Mouse (Mus musculus): Measurements from ENCODE around the gene Tdrd12. TPM values are rescaled to one million over a fixed set of nuclear protein-coding genes. Genes with fewer than 3 reads are reported as not detected.
"Not testable (repeated sequence)": the region's sequence is repeated elsewhere in the genome, so short reads cannot be mapped to it uniquely, and the experiment has no call there.

Gene Tdrd12
- polyA plus RNA-seq (2015; fragmentation: Nextera tagmentation; extraction: Ambion mirVana) = 0.36 and 0.37 TPM in 2 replicates

DNA sequence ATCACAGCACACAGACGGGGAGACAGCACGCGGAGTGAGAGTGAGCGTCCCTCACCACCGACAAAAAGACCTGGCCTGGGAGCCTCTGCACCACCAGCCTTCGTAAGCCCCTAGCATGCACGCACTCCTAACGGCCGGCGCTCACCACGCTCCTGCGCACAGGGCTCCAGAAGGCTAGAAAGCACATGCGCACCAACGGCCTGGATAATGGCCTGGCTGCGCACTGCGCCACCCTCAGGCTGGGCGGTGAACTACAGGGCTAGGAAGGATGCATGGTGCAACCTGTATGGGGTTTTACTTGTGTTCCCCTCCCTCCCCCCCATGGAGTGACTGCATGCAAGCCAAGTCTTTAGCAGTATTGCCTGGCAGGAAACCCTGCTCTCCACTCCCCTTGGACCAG is at the start of gene Tdrd12:
Gene Tdrd12 (minus strand): TSS at position 184 of the 400 bp plus-strand sequence.
- Histone ChIP-seq H3K4me2 (no peak within 1 kb of the TSS), H3K27me3 (no peaks in the 10 kb centered on the region), H3K9ac (no peak within 1 kb of the TSS), H3K36me3 (ENCODE audit: poor library complexity, severe bottlenecking) (no peaks in the 10 kb centered on the region), H3K9me3 (replicated peaks) (no peaks in the 10 kb centered on the region), H3K4me1 (no peaks in the 10 kb centered on the region), H3K27ac (no peak within 1 kb of the TSS), H3K4me3 (no peak within 1 kb of the TSS)
- WGBS = 92% methylated on average over 17 of the region's 17 CpGs
- no peak for ATAC-seq

DNA sequence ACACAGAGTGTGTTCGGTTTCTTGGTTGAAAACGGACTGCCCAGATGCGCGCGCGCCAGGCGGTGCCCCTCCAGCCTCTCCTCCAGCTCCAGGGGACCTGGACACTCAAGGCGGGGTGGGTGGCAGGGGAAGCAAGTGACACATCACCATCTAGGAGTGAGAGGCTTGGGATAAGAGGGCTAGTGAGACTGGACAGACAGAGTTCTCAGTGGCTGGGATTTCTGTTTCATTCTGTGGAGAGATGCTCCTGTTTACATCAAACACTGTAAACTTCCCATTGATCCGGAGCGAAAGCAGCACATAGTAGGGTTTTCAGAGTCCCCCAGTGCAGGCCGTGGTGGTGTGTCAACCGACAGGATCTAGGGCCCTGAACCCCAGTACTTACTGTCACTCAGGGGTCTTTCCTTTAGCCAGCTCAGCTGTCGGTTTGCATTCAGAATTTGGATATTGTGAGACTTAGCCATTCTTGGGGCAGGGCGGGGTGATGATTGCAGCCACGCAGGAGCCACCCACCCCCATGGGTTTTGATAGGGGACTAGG is 49.4 kb upstream of the Tdrd12 start:
- Histone ChIP-seq H3K4me2 (peak overlapping the region; percentile 99), H3K4me1 (peaks cover 38% of the 10 kb centered on the region), H3K9ac (peak overlapping the region; percentile 85), H3K27me3 (peaks cover 35% of the 10 kb centered on the region), H3K27ac (no peak overlapping the region), H3K36me3 (ENCODE audit: poor library complexity, severe bottlenecking) (peaks cover 4% of the 10 kb centered on the region; the same call in 1 of the 2 replicates), H3K9me3 (replicated peaks) (no peaks in the 10 kb centered on the region), H3K4me3 (peak overlapping the region; percentile 91)
- no peak for ATAC-seq
- 19% methylated on average over 15 of the region's 15 CpGs for WGBS

DNA sequence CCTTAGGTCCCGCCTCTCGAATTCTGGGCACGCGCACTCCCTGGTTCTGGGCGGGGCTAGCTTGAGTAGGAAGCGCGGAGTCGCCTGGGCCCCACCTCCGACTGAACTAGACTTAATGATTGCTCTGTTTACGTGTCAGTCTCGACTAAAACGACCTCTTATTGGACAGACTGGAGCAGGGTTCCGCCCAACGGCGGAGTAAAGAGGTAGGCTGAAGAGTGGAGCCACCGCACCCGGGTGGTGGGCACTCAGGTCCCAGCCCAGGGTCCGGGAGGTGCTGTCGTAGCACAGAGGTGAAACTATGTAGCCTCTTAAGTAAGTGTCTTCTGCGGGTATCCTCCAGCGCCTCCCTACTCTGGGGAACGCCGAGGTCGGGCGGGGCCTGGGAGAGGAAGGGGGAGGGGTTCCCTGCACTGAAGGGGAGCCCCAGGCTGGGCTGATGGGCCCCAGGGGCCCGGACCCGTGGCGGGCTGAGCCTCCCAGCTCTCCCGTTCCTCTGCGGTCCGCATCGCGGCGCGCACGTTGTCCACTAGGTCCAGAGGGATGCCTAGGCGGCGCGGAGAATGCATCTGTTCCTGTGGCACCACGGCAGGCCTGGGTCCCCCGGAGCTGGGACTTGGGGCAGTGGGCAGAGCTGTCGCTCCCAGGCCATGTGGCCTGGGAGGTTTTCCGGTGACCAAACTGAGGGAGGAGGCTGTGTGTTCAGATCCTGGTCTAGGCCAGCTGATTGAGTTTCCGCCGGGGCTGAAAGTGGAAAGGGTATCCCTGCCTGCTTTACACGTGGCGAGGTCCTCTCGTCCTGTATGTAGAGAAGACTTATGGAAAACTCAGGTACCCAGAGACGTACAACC is 48.7 kb upstream of the Tdrd12 start, which contains the start of gene Ankrd27:
Gene Ankrd27 (plus strand): TSS at position 190 of the 851 bp plus-strand sequence.
- Histone ChIP-seq H3K9ac (peak within 1 kb of the TSS; percentile 85), H3K4me3 (peak within 1 kb of the TSS; percentile 91), H3K27me3 (peaks cover 41% of the 10 kb centered on the region), H3K4me1 (peaks cover 38% of the 10 kb centered on the region), H3K9me3 (replicated peaks) (no peaks in the 10 kb centered on the region), H3K36me3 (ENCODE audit: poor library complexity, severe bottlenecking) (no peaks in the 10 kb centered on the region), H3K27ac (peak within 1 kb of the TSS; percentile 25; the same call in 1 of the 2 replicates), H3K4me2 (peak within 1 kb of the TSS; percentile 99)
- WGBS = under 1% methylated on average over 48 of the region's 49 CpGs
- ATAC-seq = peak; percentile 99

DNA sequence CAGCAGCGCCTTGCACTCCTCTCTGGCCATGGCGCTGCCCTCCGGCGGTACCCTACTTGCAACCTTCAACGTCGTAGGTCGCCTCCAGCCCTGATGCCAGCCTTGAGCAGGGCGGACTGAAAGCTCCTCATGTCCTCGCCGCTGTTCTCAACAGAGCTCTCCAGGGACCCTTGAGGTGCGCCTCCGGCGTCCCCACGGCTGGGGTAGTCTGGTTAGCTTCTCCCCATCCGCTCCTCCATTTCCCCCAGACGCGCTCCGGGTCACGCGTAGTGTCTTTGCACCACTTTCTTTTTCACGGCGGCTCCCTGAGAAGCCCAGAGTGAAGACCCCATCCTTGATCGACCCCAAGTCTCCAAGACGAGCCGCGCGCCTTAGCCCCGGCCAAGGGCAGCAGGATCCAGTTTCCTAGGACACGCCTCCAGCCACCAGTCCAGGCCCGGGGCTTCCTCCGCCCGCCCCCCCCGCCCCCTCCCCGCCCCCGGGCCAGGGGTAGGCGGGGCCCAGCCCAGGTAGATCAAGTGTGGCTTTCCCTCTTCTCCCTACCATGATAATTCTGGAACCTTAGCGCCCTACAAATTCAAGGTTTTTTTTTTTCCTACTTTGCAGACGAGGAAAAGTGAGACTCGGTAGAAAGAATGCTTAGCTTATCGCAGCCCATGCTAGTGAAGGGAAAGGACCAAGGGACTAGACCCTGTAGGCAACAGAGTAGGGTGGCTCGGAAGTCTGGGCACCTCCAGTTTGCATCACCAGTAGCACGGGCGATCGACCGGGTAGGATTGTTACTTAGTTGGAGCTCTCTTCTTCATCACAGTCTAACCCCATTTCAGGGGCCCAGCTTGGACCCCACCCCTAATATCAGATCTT is 47.9 kb upstream of the Tdrd12 start, which contains the start of gene Rgs9bp:
Gene Rgs9bp (minus strand): TSS at position 392 of the 864 bp plus-strand sequence.
- Histone ChIP-seq H3K27ac (peak within 1 kb of the TSS; percentile 25; the same call in 1 of the 2 replicates), H3K4me3 (peak within 1 kb of the TSS; percentile 91), H3K9me3 (replicated peaks) (no peaks in the 10 kb centered on the region), H3K4me1 (peaks cover 38% of the 10 kb centered on the region), H3K36me3 (ENCODE audit: poor library complexity, severe bottlenecking) (no peaks in the 10 kb centered on the region), H3K9ac (peak within 1 kb of the TSS; percentile 85), H3K4me2 (peak within 1 kb of the TSS; percentile 99), H3K27me3 (peaks cover 49% of the 10 kb centered on the region)
- under 1% methylated on average over 44 of the region's 45 CpGs for WGBS
- ATAC-seq = peak; percentile 46

DNA sequence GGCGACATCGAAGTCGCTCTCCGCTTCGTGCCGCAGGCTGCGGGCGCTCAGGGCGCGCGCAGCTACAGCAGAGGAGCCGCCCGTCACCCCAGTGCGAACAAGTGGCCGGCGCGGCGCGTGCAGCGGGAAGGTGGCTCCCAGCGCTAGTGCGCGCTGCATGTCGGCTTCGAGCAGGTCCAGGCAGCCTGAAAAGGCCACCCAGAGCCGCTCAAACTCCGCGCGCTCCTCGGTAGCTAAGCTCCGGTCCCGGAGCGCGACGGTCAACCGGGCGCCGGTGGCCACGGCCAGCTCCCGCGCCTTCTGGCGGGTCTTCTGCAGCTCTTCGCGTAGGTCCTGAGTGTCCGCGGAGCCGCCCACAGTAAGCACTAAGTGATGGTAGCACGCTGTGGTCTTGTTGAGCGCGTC is 47.2 kb upstream of the Tdrd12 start:
- Histone ChIP-seq H3K4me3 (peak overlapping the region; percentile 91), H3K27ac (no peak overlapping the region), H3K36me3 (ENCODE audit: poor library complexity, severe bottlenecking) (no peaks in the 10 kb centered on the region), H3K27me3 (peaks cover 49% of the 10 kb centered on the region), H3K9me3 (replicated peaks) (no peaks in the 10 kb centered on the region), H3K9ac (peak overlapping the region; percentile 57), H3K4me2 (peak overlapping the region; percentile 99), H3K4me1 (peaks cover 38% of the 10 kb centered on the region)
- ATAC-seq = no peak
- under 1% methylated on average over 50 of the region's 50 CpGs for whole genome bisulfite sequencing

DNA sequence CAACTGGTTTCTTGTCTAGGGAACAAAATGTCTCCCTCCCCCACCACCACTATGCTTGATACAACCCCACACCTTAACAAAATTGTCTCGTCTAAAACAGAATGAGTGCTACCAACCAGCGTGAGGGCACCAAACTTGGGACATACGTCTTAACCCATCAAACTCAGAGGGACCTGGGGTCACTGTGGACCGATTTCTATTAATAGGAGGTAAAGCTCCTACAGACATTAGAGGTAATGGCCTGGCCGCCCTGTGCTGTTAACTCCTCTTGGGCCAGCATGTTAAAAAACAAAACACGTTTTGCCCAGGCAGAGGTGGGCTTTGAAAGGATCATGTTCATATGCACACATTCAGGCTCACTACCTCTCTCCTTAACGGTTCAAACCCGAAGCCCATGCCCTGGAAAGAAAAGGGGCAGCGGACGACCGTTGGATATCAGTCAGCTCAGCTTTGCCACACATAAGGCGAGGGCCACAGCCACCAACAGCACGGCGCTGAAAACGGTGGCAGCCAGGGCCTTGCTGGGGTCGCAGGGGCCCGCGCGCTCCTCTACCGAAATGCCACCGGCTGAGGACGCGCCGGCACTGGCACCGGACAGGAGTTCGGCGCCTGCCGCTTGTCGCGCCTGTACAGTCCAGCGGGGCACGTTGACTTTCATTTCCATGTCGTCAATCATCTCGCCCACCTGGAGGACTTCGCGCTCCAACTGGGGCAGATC is 46.7 kb upstream of the Tdrd12 start:
- no peaks in the 10 kb centered on the region for H3K9me3 ChIP-seq (replicated peaks)
- 3% methylated on average over 36 of the region's 36 CpGs for WGBS
- no peak for ATAC-seq
- H3K4me1 ChIP-seq = peaks cover 34% of the 10 kb centered on the region
- peaks cover 49% of the 10 kb centered on the region for H3K27me3 ChIP-seq
- no peaks in the 10 kb centered on the region for H3K36me3 ChIP-seq (ENCODE audit: poor library complexity, severe bottlenecking)
- H3K4me3 ChIP-seq = peak overlapping the region; percentile 91
- no peak overlapping the region for H3K27ac ChIP-seq
- peak overlapping the region; percentile 99 for H3K4me2 ChIP-seq
- H3K9ac ChIP-seq = peak overlapping the region; percentile 57

DNA sequence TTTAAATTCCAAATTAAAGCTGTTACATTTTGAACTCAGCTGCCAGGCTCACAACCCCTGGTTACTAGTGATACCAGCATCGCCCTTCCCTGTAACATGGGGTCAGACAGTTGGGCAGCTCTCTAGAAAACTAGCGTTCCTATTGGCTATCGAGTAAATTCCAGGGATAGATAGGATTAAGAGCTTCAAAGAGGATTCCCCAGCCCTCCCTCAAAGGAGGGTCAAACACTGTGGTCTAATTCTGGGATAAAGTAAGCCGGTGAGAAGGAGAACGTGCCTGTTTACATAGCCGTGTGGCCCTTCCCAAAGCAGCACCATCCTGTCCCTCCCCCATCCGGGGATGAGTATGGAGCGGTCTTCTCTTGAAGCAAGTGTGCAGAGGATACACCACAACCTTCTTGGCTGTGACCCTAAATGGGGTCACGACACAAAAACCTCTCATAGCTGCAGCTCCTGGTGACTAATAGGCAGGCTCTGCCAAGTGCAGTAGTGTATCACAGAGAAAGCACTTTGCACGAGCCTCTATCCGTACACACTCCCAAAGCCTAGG is 46.0 kb upstream of the Tdrd12 start:
- Histone ChIP-seq H3K27ac (no peak overlapping the region), H3K4me1 (peaks cover 32% of the 10 kb centered on the region), H3K36me3 (ENCODE audit: poor library complexity, severe bottlenecking) (no peaks in the 10 kb centered on the region), H3K4me3 (0 out of 2 replicates have a peak overlapping the region, but pooled peaks have one; percentile 91), H3K9me3 (replicated peaks) (no peaks in the 10 kb centered on the region), H3K4me2 (no peak overlapping the region; the same call in 1 of the 2 replicates), H3K9ac (no peak overlapping the region), H3K27me3 (peaks cover 49% of the 10 kb centered on the region)
- ATAC-seq = no peak
- 6% methylated on average over 11 of the region's 11 CpGs for WGBS

DNA sequence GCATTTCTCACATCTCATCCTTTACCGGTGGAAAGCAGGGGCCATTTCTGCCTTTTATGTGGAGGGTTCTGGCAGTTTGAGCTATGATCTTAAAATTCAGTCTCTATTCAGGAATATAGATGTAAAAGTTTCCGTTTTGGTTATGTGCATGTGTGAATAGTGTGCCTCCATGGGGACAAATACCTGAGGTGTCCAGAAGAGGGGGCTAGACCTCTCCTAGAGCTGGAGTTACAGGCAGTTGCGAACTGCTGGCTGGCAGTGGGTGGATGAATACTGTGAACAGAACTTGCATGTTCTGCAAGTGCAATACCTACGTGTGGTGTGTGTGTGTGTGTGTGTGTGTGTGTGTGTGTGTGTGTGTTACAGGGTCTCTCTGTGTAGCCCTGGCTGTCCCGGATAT is 45.2 kb upstream of the Tdrd12 start:
- H3K4me3 ChIP-seq = no peak overlapping the region
- H3K9me3 ChIP-seq (replicated peaks) = no peaks in the 10 kb centered on the region
- WGBS = 66% methylated on average over 5 of the region's 5 CpGs

DNA sequence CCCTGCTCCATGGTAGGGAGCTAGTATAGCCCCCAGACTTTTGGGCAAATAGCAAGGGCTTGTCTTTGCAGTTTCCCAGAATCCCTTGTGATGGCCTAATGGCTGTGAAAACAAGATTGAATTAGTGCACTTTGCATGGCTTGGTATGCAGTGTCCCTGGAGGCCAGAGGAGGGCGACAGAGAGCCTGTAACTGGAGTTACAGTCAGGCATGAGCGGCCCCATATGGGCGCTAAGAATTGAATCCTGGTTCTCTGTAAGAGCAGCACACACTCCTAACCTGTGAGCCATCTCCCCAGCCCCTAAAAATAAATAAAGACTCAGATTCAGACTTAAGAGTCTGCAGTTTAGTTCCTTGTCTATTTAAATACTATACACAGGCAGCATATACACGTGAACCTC is 42.3 kb upstream of the Tdrd12 start:
- Histone ChIP-seq H3K36me3 (ENCODE audit: poor library complexity, severe bottlenecking) (no peaks in the 10 kb centered on the region), H3K4me3 (no peak overlapping the region), H3K4me2 (no peak overlapping the region), H3K9ac (no peak overlapping the region), H3K4me1 (peaks cover 8% of the 10 kb centered on the region), H3K9me3 (replicated peaks) (no peaks in the 10 kb centered on the region), H3K27ac (no peak overlapping the region), H3K27me3 (peaks cover 43% of the 10 kb centered on the region)
- 31% methylated on average over 4 of the region's 4 CpGs for WGBS
- no peak for ATAC-seq

More for the DNA sequence above, 45.2 kb upstream of the Tdrd12 start:
- peaks cover 26% of the 10 kb centered on the region for H3K4me1 ChIP-seq
- H3K27ac ChIP-seq = no peak overlapping the region
- ATAC-seq = no peak
- no peak overlapping the region for H3K9ac ChIP-seq
- H3K36me3 ChIP-seq (ENCODE audit: poor library complexity, severe bottlenecking) = no peaks in the 10 kb centered on the region
- peaks cover 49% of the 10 kb centered on the region for H3K27me3 ChIP-seq
- H3K4me2 ChIP-seq = no peak overlapping the region

DNA sequence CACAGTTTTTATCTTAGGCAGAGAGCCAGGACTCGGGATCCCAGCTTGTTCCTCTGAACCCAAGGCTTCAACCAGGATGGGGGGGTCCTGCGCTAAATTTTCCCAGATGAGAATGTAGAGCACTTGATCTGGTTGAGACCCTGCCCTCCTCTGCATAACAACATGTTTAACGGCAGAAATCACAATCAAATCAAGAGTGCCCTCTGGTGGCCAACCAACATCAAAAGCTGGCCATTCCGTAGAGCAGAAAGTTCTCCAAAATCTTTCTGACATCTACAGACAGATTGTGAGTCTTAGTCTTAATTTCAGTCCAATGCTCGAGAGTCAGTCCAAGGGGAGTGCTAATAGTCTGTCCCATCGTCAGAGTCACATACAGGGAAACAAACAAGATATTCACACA is 33.3 kb upstream of the Tdrd12 start:
- H3K36me3 ChIP-seq (ENCODE audit: poor library complexity, severe bottlenecking); H3K27me3 ChIP-seq; H3K9me3 ChIP-seq (replicated peaks); H3K9ac ChIP-seq; ATAC-seq; H3K27ac ChIP-seq; H3K4me2 ChIP-seq; H3K4me3 ChIP-seq; H3K4me1 ChIP-seq: not testable (repeated sequence)
- WGBS = 18% methylated on average over 6 of the region's 6 CpGs

DNA sequence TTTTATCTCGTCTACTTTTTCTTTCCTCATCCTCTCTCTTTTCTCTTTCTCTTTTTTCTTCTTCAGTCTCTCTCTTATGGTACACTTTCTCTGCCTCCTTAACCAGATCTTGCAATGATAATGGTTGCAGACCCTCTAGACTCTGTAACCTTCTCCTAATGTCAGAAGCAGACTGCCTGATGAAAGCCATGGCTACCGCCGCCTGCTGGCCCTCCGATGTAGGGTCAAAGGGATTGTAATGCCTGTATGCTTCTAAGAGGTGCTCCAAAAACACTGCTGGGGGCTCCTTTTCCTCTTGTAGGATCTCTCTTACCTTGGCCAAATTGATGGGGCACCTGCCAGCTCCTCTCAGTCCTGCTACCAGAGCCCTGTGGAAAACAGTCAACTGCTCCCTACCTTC is 32.2 kb upstream of the Tdrd12 start:
- not testable (repeated sequence) for H3K27me3 ChIP-seq; H3K27ac ChIP-seq; H3K4me3 ChIP-seq; H3K9me3 ChIP-seq (replicated peaks); H3K4me1 ChIP-seq; H3K9ac ChIP-seq; ATAC-seq; H3K4me2 ChIP-seq; H3K36me3 ChIP-seq (ENCODE audit: poor library complexity, severe bottlenecking)
- WGBS = 89% methylated on average over 4 of the region's 4 CpGs

All from forebrain, embryonic 13.5 days (tissue).